Mouse (Mus musculus) midbrain, embryonic 14.5 days (tissue): ENCODE measurements at regions not wholly inside any gene's neighbourhood (a gene's known extent, or its start where the extent isn't known, plus 50 kb on each side); places are given as distances from the start of the nearest gene placed in this dataset.
"Not testable (repeated sequence)": the region's sequence is repeated elsewhere in the genome, so short reads cannot be mapped to it uniquely, and the experiment has no call there.

Experiments
- ATAC-seq: fragments of 200-750 bp; cut with Nextera tagmentation; 2 replicates; pipeline ENCODE4 v1.8.0; 2017; ENCODE audit warnings: moderate number of reproducible peaks, moderate library complexity; ENCODE audit not compliant: low FRiP score, low TSS enrichment
- DNase-seq: peaks from one replicate; pipeline ENCODE4 v3.0.0-alpha.2; 2015
- H3K27ac ChIP-seq: fragments of 300-500 bp; sonication (generic); replicated peaks from 2 replicates; pipeline ENCODE4 v1.5.1; 2014; ENCODE audit warnings: mild to moderate bottlenecking, low read depth, low read length, moderate library complexity
- H3K27me3 ChIP-seq: fragments of 300-500 bp; sonication (generic); 2 replicates; pipeline ENCODE4 v1.6.1; 2014; ENCODE audit warnings: low read length, control low read depth, mixed read lengths; ENCODE audit not compliant: control insufficient read depth, insufficient read depth
- H3K36me3 ChIP-seq: fragments of 300-500 bp; sonication (generic); 2 replicates; pipeline ENCODE4 v1.6.1; 2014; ENCODE audit warnings: low read length, control low read depth; ENCODE audit not compliant: control insufficient read depth, insufficient read depth
- H3K4me1 ChIP-seq: fragments of 300-500 bp; sonication (generic); 2 replicates; pipeline ENCODE4 v1.6.1; 2014; ENCODE audit warnings: mild to moderate bottlenecking, antibody characterized with exemption, low read length, control low read depth; ENCODE audit not compliant: control insufficient read depth, insufficient read depth
- H3K4me2 ChIP-seq: fragments of 300-500 bp; sonication (generic); 2 replicates; pipeline ENCODE4 v1.6.1; 2014; ENCODE audit warnings: mild to moderate bottlenecking, low read length, moderate library complexity
- H3K4me3 ChIP-seq: fragments of 300-500 bp; sonication (generic); replicated peaks from 2 replicates; pipeline ENCODE4 v1.5.1; 2014; ENCODE audit warnings: low read depth, low read length
- H3K9ac ChIP-seq: fragments of 300-500 bp; sonication (generic); replicated peaks from 2 replicates; pipeline ENCODE4 v1.6.1; 2014; ENCODE audit warnings: mild to moderate bottlenecking, low read length, moderate library complexity
- H3K9me3 ChIP-seq: fragments of 300-500 bp; sonication (generic); 2 replicates; pipeline ENCODE4 v1.6.1; 2016; ENCODE audit warnings: low read length, control low read depth, mixed read lengths; ENCODE audit not compliant: control insufficient read depth
- WGBS: fragments of 180-500 bp; shearing (Covaris S2); extraction: QIAGEN DNeasy Blood & Tissue Kit; methylation state at CpG from one replicate; pipeline ENCODE4 v1.1.7; 2014; 5-methylcytosine and 5-hydroxymethylcytosine counted together

DNA sequence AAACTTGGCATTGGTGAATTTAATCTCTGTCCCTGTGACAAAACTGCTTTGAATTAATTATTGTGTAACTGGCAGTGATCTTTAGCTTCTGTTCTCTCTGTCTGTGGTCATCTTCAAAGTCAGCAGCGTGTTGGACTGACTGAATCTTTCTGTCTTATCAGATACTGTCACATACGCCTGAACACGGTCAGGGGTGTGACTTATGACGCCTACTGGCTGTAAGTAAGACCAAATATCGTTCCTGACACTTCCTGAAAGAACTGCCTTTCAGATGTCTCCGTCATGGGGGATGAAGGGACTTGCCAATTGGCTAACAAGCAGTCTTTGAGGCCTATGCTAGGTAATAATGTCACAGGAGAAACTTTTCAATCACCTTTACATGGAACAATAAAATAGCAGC, 402.2 kb downstream of the Gabrg2 start:
- DNase-seq (no peak), ATAC-seq (no peak)
- Histone ChIP-seq H3K36me3 (no peaks in the 10 kb centered on the region), H3K4me2 (no peak overlapping the region), H3K27ac (no peak overlapping the region), H3K9ac (no peak overlapping the region), H3K27me3 (no peaks in the 10 kb centered on the region), H3K4me3 (no peak overlapping the region), H3K9me3 (no peaks in the 10 kb centered on the region), H3K4me1 (no peaks in the 10 kb centered on the region)
- 65% methylated on average over 6 of the region's 6 CpGs for WGBS

DNA sequence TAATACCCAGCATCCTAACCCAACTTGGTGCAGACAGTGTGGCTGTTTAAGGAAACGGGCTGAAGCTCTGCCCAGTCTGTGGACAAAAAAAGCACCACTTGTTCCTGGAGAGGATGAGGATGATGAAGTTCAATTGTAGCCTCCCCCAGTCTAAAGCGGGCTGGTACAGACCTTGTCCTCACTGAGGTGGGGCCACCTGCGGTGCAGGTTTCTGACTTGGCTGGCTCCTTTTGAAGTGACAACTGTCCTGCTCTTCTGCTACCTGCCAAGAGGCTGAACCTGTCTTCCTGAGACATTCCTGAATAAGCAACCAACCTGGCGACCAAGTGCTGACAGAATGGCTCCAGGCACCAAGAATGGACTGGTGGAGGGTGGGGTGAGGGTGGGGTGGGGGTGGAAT, 409.2 kb downstream of the Gabrg2 start:
- not testable (repeated sequence) for H3K27me3 ChIP-seq, H3K27ac ChIP-seq, H3K9ac ChIP-seq, DNase-seq, H3K36me3 ChIP-seq, H3K9me3 ChIP-seq, H3K4me3 ChIP-seq, H3K4me1 ChIP-seq, ATAC-seq, H3K4me2 ChIP-seq
- WGBS, result 79% methylated on average over 4 of the region's 4 CpGs
